Mouse (Mus musculus): Measurements from ENCODE around the gene U2af2. TPM values are rescaled to one million over a fixed set of nuclear protein-coding genes. Genes with fewer than 3 reads are reported as not detected.

The U2af2 gene
- total and polyA plus RNA-seq, 2 experiments from 2014 or later: 86.9 to 153 TPM

- H3K9ac ChIP-seq (replicated peaks; ENCODE audit: low read length): no peak overlapping the region
- H3K27ac ChIP-seq: no peak overlapping the region
- 0 out of 2 replicates have a peak, but pooled peaks cover 5% of the 10 kb centered on the region for H3K9me3 ChIP-seq (ENCODE audit: low read length)
- H3K27me3 ChIP-seq (ENCODE audit: insufficient read depth, low read length): no peaks in the 10 kb centered on the region
- ATAC-seq (no peak), DNase-seq (ENCODE audit: low spot score) (no peak)
- peaks cover 41% of the 10 kb centered on the region for H3K36me3 ChIP-seq (ENCODE audit: insufficient read depth, low read length)
- H3K4me3 ChIP-seq (ENCODE audit: low read length): no peak overlapping the region
- H3K4me2 ChIP-seq (ENCODE audit: low read depth, low read length): no peak overlapping the region
- no peak for TF ChIP-seq CTCF (IDR thresholded peaks at IDR 0.05; ENCODE audit: low read depth)
- 95% methylated on average over 22 of the region's 22 CpGs for WGBS
- H3K4me1 ChIP-seq (ENCODE audit: insufficient read depth, low read length): no peaks in the 10 kb centered on the region
Measured at GRCm38 (mm10) chr7:5029543-5029942, 32.4 kb upstream of the U2af2 start.

GRCm38 (mm10) chr7:5029946-5030345 lies 32.0 kb upstream of the U2af2 start:
- WGBS: 92% methylated on average over 21 of the region's 21 CpGs
- no peak for DNase-seq (ENCODE audit: low spot score)
- no peak overlapping the region for H3K4me3 ChIP-seq (ENCODE audit: low read length)

GRCm38 (mm10) chr7:5030554-5031275 lies 31.2 kb upstream of the U2af2 start:
- no peak for DNase-seq (ENCODE audit: low spot score)

More at GRCm38 (mm10) chr7:5029946-5030345, 32.0 kb upstream of the U2af2 start:
- Histone ChIP-seq H3K4me2 (ENCODE audit: low read depth, low read length) (no peak overlapping the region), H3K36me3 (ENCODE audit: insufficient read depth, low read length) (peaks cover 41% of the 10 kb centered on the region), H3K27me3 (ENCODE audit: insufficient read depth, low read length) (no peaks in the 10 kb centered on the region), H3K4me1 (ENCODE audit: insufficient read depth, low read length) (no peaks in the 10 kb centered on the region), H3K27ac (no peak overlapping the region), H3K9ac (replicated peaks; ENCODE audit: low read length) (no peak overlapping the region), H3K9me3 (ENCODE audit: low read length) (0 out of 2 replicates have a peak, but pooled peaks cover 5% of the 10 kb centered on the region)
- TF ChIP-seq CTCF (IDR thresholded peaks at IDR 0.05; ENCODE audit: low read depth): no peak; the same call in 1 of the 2 replicates
- no peak for ATAC-seq

GRCm38 (mm10) chr7:5031496-5031895 lies 30.4 kb upstream of the U2af2 start:
- H3K4me2 ChIP-seq (ENCODE audit: low read depth, low read length): no peak overlapping the region
- no peak overlapping the region for H3K4me3 ChIP-seq (ENCODE audit: low read length)
- 0 out of 2 replicates have a peak, but pooled peaks cover 5% of the 10 kb centered on the region for H3K9me3 ChIP-seq (ENCODE audit: low read length)
- H3K9ac ChIP-seq (replicated peaks; ENCODE audit: low read length): no peak overlapping the region
- no peaks in the 10 kb centered on the region for H3K4me1 ChIP-seq (ENCODE audit: insufficient read depth, low read length)
- H3K36me3 ChIP-seq (ENCODE audit: insufficient read depth, low read length): peaks cover 46% of the 10 kb centered on the region
- H3K27ac ChIP-seq: no peak overlapping the region
- TF ChIP-seq CTCF (IDR thresholded peaks at IDR 0.05; ENCODE audit: low read depth): no peak
- no peak for DNase-seq (ENCODE audit: low spot score)
- no peak for ATAC-seq
- no peaks in the 10 kb centered on the region for H3K27me3 ChIP-seq (ENCODE audit: insufficient read depth, low read length)
- 78% methylated on average over 46 of the region's 46 CpGs for WGBS

More at GRCm38 (mm10) chr7:5030554-5031275, 31.2 kb upstream of the U2af2 start:
- H3K4me3 ChIP-seq (ENCODE audit: low read length): no peak overlapping the region
- H3K36me3 ChIP-seq (ENCODE audit: insufficient read depth, low read length): peaks cover 43% of the 10 kb centered on the region
- H3K27ac ChIP-seq: no peak overlapping the region
- WGBS: 86% methylated on average over 63 of the region's 63 CpGs
- no peaks in the 10 kb centered on the region for H3K27me3 ChIP-seq (ENCODE audit: insufficient read depth, low read length)
- no peak for ATAC-seq
- H3K4me2 ChIP-seq (ENCODE audit: low read depth, low read length): no peak overlapping the region
- no peak overlapping the region for H3K9ac ChIP-seq (replicated peaks; ENCODE audit: low read length)
- H3K9me3 ChIP-seq (ENCODE audit: low read length): 0 out of 2 replicates have a peak, but pooled peaks cover 5% of the 10 kb centered on the region
- H3K4me1 ChIP-seq (ENCODE audit: insufficient read depth, low read length): no peaks in the 10 kb centered on the region
- no peak for TF ChIP-seq CTCF (IDR thresholded peaks at IDR 0.05; ENCODE audit: low read depth)

- Histone ChIP-seq H3K4me1 (ENCODE audit: insufficient read depth, low read length) (peaks cover 7% of the 10 kb centered on the region; the same call in 1 of the 2 replicates), H3K36me3 (ENCODE audit: insufficient read depth, low read length) (peaks cover 46% of the 10 kb centered on the region), H3K9ac (replicated peaks; ENCODE audit: low read length) (no peak within 1 kb of the TSS), H3K9me3 (ENCODE audit: low read length) (0 out of 2 replicates have a peak, but pooled peaks cover 5% of the 10 kb centered on the region), H3K4me2 (ENCODE audit: low read depth, low read length) (no peak within 1 kb of the TSS), H3K27me3 (ENCODE audit: insufficient read depth, low read length) (no peaks in the 10 kb centered on the region), H3K27ac (no peak within 1 kb of the TSS), H3K4me3 (ENCODE audit: low read length) (no peak within 1 kb of the TSS)
- TF ChIP-seq CTCF (IDR thresholded peaks at IDR 0.05; ENCODE audit: low read depth): no peak
- WGBS: 94% methylated on average over 3 of the region's 3 CpGs
- ATAC-seq (no peak), DNase-seq (ENCODE audit: low spot score) (no peak)
Measured at GRCm38 (mm10) chr7:5033818-5034217, 28.1 kb upstream of the U2af2 start, which contains the start of gene 4632433K11Rik. TSS of gene 4632433K11Rik (plus strand) at chr7:5034118.

- Histone ChIP-seq H3K4me1 (ENCODE audit: insufficient read depth, low read length) (peaks cover 7% of the 10 kb centered on the region; the same call in 1 of the 2 replicates), H3K36me3 (ENCODE audit: insufficient read depth, low read length) (peaks cover 33% of the 10 kb centered on the region), H3K27ac (no peak overlapping the region), H3K9ac (replicated peaks; ENCODE audit: low read length) (no peak overlapping the region), H3K4me3 (ENCODE audit: low read length) (no peak overlapping the region), H3K9me3 (ENCODE audit: low read length) (no peaks in the 10 kb centered on the region), H3K27me3 (ENCODE audit: insufficient read depth, low read length) (no peaks in the 10 kb centered on the region), H3K4me2 (ENCODE audit: low read depth, low read length) (no peak overlapping the region)
- TF ChIP-seq CTCF (IDR thresholded peaks at IDR 0.05; ENCODE audit: low read depth): no peak
- DNase-seq (ENCODE audit: low spot score) (no peak), ATAC-seq (no peak)
- WGBS: 97% methylated on average over 17 of the region's 17 CpGs
Measured at GRCm38 (mm10) chr7:5035628-5036027, 26.3 kb upstream of the U2af2 start.

GRCm38 (mm10) chr7:5036136-5036535 lies 25.8 kb upstream of the U2af2 start:
- TF ChIP-seq CTCF (IDR thresholded peaks at IDR 0.05; ENCODE audit: low read depth): no peak
- no peak for ATAC-seq
- DNase-seq (ENCODE audit: low spot score): no peak
- 94% methylated on average over 9 of the region's 9 CpGs for WGBS
- Histone ChIP-seq H3K4me2 (ENCODE audit: low read depth, low read length) (no peak overlapping the region), H3K27me3 (ENCODE audit: insufficient read depth, low read length) (no peaks in the 10 kb centered on the region), H3K4me3 (ENCODE audit: low read length) (no peak overlapping the region), H3K4me1 (ENCODE audit: insufficient read depth, low read length) (peaks cover 7% of the 10 kb centered on the region; the same call in 1 of the 2 replicates), H3K9ac (replicated peaks; ENCODE audit: low read length) (no peak overlapping the region), H3K9me3 (ENCODE audit: low read length) (no peaks in the 10 kb centered on the region), H3K27ac (no peak overlapping the region), H3K36me3 (ENCODE audit: insufficient read depth, low read length) (peaks cover 29% of the 10 kb centered on the region)
